Mouse (Mus musculus) adrenal gland, adult 2 months (tissue): ENCODE results near the gene Ogg1. TPM values are rescaled to one million over a fixed set of nuclear protein-coding genes. Genes with fewer than 3 reads are reported as not detected.
"Not testable (repeated sequence)": the region's sequence is repeated elsewhere in the genome, so short reads cannot be mapped to it uniquely, and the experiment has no call there.

Experiments
- DNase-seq: peaks from one replicate; pipeline ENCODE4 v3.0.0; 2021
- polyA plus RNA-seq: library from polyadenylated mRNA; depleted of rRNA; stranded (reverse); fragments of >200 nt; gene quantifications from 2 replicates; pipeline ENCODE4 v1.2.3, GENCODE M21; 2012
- total RNA-seq, 2 experiments: library from RNA; stranded (reverse); gene quantifications; 2 replicates each; pipeline ENCODE4 v1.2.3; 2021

Ogg1 gene
- total and polyA plus RNA-seq, 3 experiments = 10.5 to 22.3 (median 16.4) TPM

DNA sequence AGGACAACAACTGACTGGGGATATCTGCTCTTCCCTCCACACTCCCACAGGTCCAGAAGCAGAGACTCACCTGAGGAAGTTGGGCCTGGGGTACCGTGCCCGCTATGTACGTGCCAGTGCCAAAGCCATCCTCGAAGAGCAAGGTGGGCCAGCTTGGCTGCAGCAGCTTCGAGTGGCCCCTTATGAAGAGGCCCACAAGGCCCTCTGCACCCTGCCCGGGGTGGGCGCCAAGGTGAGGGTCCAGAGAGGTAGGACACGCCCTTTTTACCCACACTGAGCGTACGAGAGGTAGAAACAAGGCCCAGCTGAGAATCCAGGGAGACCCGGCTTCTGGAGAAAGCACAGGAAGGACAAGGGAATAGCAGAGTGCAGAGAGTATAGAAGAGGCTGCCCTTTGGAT, 4.9 kb downstream of the Ogg1 start:
- no peak for DNase-seq

DNA sequence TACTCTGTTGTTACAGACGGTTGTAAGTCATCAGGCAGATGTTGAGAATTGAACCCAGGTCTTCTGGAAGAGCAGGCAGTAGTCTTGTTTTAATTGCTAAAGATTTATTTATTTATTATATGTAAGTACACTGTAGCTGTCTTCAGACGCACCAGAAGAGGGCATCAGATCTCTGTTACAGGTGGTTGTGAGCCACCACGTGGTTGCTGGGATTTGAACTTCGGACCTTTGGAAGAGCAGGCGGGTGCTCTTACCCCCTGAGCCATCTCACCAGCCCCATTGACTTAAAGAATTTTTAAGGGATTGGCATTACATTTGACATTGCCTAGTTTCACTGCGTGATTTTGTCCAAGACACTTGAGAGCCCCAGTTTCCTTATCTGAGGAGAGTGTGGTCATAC, 6.0 kb downstream of the Ogg1 start:
- not testable (repeated sequence) for DNase-seq

DNA sequence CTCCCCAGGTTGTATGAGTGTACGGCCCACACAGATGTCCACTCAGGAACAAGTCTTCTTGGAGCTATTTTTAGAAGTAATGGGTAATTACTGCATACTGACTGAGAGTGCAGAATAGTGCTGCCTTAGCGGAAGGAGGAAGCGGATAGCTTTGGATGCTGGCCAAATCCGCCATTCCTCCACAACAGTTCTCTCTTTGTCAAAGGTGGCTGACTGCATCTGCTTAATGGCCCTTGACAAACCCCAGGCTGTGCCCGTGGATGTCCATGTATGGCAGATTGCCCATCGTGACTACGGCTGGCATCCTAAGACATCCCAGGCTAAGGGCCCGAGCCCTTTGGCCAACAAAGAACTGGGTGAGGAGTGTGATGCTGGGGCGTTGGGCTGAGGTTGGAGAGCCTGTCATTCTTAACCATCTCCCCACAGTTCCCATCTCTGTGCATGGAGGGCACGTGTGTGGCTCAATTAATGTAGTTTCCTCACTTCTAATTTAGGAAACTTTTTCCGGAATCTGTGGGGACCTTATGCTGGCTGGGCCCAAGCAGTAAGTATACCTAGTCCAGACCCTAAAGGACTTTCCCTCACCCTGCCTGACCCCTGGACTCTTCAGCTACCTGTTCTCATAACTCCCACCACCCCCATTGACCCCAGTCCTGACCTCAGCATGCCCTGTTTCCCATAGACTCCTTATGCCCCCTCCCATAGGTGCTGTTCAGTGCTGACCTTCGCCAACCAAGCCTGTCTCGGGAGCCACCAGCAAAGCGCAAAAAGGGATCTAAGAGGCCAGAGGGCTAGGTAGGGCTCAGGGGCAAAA, 6.6 kb downstream of the Ogg1 start:
- DNase-seq = no peak

DNA sequence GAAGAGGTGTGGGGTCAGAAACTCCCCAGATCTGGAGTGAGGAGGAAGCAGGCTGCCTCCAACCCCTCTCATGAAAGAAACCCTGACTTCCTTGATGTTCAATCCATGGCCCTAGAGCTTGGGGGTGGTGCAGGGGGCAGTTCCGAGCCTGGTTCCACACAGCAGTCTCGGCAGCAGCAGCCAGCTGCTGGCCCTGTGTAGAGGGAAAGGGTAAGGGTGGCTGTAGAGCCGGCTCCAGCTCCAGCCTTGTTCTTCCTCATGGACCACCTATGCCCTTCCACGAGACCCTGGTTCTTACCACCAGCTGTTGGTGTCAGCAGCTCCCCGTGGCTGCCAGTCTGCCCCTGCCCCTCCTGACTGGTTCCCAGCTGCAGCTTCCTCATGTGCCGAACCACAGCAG, 7.4 kb downstream of the Ogg1 start:
- DNase-seq = no peak

DNA sequence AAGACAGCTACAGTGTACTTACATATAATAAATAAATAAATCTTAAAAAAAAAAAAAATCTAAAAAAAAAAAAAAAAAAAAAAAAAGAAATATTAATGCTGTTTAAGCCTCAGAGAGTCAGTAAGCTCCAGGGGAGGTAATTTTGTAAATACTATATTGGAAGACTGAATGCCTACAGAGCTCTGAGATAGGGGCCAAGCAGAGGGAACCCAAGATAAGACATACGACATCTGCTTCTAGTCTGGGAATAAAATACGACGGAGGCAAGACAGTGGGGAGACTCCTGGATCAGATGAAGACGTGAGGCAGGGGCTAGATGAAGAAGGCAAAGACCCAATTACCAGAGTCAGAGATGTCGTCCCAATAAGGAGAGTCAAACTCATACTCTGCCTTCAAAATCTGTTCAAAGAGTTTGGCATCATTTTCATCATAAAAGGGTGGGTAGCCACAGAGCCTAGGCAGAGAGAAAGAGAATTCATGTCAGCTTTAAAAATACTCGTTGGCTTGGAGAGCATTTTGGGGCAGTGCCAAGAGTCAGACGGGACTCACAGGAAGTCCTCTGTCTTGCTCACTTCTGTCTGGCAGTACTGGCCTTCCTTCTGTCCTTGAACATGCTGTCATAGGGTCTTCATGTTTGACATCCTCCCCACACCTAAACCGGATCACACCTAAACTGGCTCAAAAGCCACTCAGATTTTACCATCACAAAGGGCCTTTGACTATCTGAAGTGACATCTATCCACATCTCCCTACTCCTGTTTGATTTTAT, 10.3 kb downstream of the Ogg1 start:
- DNase-seq = peak; percentile 70

DNA sequence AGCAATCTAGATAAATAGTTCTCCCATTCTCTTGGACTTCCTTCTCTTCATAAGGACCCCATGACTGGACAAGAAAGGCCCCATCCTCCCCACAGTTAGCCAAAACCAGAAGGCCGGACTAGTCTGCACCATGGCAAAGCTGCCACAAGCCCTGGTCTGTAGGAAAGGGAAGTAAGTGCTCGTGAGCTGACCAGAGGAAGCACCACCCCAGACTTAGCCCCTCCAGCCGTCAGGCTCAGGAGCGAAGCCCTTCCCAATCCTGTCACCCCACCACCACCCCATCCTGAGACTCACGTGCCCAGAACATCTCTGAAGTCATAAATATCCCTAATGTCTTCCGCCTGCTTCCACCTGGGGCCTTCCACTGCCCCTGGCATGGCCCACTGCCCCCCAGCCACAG, 14.8 kb downstream of the Ogg1 start:
- DNase-seq = no peak

DNA sequence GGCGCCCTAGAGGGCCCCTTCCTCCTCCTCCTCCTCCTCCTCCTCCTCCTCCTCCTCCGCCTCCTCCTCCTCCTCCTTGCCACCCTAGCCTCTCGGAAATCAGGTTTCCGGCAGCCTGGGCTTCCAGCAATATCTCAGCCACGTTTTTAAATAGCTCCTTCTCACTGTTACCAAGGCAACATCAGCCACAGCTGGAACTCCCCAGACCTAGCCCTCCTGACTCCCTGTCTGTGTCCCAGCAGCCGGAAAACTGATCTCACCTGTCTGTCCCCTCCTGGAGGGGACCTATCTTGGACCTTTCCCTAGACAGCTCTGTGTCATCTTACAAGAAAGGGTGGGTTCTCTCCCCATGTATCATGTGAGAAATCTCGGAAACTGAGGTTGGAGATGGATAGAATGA, 15.5 kb downstream of the Ogg1 start:
- no peak for DNase-seq

DNA sequence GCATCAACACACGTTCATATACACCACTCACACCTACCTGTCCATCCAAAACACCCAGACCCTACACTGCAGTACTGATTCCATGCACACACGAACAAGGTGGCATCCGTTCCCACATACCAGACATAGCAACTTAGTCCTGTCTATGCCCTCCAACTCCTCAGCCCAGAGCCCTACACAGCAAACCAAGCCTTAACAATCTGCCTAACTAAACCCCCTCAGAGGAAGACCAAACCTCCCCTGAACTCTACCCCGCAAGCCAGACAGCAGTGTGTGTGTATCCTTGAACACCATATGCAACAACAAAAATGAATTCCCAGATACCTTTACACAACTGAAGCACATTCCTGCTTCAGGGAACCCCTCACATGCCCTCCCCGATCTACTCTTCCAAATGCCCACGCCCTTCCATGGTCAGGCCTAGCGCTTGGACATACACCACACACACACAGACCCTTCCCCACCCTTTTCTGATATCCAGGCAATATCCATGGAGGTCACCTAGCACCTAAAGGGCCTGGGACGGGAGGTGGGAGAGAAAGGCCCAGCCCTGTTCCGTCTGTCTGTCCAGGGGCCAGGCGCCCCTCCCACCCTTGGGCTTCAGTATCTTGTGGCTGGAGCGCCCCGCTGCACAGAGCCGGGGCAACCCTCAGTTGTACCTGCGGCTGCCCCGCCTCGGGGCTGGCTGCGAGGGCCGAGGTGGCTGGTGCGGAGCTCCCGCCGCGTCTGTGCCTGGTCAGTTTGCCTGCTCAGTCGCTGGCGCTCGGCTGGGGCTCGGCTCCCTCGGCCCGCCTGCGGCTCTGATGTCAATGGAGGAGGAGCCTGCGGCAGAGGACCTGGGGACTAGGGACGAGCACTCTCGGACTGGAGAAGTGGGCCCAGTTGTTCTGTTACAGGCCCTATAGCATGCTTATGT, 16.7 kb downstream of the Ogg1 start, which contains the start of gene Camk1:
Camk1 (minus strand) TSS at position 808 of the 916 bp plus-strand sequence.
- DNase-seq = peak; percentile 93

DNA sequence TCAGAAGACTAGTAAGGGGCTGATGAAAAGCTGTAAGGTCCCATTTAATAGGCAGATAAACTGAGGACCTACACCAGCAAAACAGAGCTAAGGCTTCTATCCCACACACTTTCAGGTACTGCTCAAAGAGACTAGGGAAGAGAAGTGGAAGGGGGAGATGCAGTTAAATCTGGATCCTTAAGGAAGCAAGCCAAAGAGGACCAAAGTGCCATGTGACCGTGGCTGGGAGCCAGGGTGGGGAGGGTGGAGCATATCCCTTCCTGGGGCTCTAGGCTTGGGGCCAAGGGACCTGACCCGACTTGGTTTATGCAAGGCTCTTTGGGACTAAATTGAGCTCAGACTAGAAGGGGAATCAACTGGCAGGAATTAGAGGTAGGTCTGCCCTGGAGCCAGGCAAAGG, 17.5 kb downstream of the Ogg1 start:
- DNase-seq = peak; percentile 87

DNA sequence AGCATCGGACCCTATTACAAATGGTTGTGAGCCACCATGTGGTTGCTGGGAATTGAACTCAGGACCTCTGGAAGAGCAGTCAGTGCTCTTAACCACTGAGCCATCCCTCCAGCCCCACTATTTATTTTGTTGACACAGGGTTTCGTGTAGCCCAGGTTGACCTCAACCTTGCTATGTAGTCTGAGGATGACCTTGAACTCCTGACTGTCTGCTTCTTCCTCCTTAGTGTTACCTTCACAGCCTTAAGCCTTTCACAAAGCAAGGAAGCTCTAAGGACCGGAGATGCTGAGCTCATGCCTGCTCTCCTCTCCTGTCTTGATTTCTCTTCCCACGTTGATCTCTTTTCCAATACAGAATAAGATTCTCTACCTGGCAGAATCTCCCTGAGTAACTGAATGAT, 20.1 kb downstream of the Ogg1 start:
- DNase-seq = no peak

DNA sequence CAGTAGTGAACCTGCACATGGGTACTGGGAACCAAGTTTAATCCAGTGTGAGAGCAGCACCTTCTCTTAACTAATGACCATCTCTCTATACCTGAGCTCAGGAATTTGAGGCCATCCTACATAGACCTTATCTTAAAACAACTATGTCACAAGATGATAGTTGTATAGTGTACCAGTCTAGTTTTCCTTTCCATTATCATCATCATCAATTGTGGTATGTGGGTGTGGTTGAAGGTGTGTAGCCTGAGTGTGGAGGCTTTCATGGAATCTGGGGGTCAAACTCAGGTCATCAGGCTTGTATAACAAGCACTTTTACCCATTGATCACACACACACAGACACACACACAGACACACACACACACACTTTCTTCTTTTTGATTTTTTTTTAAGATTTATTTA, 23.8 kb downstream of the Ogg1 start:
- DNase-seq = no peak

DNA sequence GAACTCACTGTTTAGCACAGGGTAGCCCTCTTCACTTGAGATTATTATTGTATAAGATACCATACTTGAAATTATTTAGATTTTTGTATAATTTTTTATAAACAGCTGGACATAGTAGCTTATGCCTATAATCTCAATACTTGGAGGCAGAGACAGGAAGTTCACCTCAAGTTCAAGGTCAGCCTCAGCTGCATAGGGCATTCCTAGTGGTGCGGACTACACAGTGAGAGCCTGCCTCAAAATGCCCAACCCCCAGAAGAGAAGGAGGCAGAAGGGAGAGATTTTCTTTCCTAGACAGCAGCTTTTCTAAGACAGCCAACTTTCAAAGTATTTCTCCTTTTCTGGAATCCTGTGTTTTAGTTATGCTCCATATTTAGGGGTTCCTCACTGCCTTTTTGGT, 24.4 kb downstream of the Ogg1 start:
- no peak for DNase-seq

DNA sequence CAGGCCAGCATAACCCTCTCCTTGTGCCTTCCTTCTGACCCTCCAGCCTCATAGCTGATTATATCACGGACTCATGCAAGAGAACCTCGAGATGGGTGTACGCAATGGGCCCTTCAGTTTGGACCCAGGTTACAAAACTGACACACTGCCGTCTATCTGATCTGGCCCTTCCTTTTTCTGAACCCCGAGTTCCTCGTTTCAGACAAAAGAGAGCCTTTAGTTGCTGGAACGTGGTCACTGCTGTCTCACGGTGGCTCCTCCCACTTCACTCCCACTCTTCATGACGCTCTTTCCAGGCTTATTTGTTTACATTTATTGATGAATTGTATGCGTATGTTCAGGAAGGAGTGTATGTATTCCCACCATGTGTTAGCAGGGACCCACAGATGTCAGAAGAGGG, 24.9 kb downstream of the Ogg1 start:
- DNase-seq = no peak

DNA sequence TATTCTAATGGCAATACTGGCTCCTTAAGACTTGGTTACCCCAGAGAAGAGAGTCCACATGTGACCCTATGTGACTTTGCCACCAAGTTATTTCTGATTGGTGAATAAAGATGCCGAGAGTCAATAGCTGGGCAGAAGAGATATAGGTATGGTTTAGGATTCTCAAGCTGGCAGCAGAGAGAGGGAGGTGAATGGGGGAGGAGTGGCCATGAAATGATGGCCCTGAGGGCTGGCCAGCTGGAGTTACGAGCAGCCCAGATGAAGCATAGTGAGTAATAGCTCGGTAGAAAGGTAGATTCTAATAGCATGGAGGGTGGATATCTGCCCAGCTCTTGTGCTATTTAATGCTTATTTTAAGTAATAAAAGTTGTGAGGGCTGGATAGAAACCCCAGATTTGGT, 26.0 kb downstream of the Ogg1 start:
- peak; percentile 45 for DNase-seq

DNA sequence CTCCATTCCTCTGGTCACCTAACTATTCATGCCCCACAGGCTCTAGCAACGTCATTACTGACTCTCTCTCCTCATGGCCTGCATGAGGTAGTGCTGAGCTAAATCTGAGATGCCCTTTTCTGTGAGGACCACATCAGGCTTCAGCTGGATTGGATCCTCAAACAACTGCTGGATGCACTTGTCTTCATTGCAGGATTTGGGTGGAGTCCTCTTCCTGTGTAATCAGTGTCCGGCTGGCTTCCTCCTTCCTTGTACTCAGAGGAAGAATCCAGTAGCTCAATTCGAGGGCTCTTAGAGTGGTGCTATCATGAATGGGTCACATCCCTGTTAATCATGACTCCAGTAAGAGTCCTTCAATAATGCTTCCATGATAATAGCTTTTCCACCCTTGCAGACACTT, 26.9 kb downstream of the Ogg1 start:
- DNase-seq = no peak

DNA sequence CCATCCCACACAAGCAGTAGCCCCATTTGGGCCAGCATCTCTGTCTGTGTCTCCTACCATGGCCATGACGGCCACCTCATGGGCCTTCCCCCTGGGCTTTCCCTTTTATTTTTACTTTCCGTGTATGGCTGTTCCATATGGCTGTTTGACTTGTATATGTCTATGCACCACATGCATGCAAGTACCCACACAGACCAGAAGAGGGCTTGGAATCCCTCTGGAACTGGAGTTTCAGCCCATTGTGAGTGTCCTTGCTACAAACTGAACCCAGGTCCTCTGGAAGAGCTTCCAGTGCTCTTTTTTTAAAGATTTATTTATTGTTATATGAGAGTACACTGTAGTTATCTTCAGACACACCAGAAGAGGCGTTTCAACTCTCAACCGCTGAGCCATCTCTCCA, 34.7 kb downstream of the Ogg1 start:
- no peak for DNase-seq

DNA sequence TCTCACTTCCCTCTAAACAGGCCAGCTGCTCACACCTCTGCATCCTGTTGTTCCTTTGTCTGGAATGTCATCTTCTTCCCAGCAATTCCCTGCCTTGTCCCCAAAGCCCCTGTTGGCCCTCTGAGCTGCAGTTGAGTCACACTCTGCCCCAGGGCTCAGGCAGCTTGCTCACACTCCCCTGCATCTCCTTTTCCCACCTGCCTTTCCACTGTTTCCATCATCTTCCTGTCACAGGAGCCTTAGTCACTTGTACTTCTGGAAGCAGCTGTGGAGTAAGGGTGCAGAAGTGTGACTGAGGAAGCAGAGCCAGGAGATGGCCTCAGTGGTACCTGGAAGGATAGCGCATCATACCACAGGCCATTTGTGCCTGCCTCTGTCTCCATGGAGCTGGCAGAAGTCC, 35.5 kb downstream of the Ogg1 start:
- DNase-seq = no peak

DNA sequence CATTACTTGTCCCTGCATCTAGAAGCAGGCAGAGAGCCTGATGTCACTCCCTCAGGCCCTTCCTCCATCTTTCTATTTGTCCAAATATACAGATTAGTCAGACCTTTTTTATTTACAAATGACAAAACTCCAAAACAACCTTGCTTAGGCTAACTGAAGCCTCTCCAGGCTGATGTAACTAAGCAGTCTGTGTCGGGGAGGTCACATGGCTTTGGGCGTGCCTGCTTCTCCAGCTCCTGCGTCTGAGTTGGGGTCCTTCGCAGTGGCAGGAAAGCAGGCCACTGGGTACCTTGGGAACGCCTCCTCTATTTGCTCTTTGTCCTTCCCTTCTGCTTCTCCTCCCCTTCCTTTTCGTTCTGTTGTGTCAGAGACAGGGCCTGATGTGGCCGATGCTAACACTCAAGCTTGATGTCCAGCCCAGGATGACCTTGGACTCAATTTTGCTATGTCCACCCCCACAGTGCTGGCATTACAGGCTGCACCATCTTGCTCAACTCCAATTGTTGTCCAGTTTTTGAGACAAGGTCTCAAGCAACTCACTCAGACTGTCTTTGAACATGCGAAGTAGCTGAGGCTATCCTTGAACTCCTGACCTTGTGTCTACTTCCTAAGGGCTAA, 37.9 kb downstream of the Ogg1 start:
- peak; percentile 73 for DNase-seq

DNA sequence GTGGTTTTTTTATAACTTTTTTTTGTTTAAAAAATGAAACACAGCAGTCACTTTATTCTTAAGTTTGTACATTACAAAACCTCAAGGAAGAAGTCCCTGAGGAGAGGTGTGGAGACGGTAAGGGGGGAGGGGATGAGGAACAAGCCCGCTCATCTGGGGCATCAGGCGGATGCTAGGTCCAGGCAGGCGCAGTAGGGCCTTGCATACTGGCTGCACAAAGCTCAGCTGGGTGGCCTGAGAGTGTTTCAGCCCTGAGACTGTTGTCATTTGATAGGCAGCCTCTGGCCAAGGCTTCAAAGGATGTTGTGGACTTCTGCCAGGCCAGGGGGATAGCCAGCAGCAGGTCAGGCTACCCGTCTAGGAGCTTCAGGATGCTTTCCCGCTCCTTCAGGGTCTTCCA, 39.9 kb downstream of the Ogg1 start:
- no peak for DNase-seq

DNA sequence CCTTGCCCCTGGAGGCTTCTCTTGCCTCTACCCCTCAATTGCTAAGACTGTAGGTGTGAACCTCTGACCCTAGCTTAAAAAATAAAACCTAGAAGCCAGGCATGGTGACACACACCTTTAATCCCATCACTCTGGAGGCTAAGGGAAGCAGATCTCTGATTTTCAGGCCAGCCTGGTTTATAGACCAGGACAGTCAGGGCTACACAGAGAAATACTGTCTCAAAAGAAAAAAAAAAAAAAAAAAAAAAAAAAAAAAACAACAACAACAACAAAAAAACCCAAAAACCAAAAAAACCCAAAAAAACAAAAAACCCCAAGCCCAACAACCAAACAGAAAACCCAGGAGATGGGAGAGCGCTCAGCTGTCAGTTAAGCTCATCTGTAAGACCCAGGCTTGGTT, 40.8 kb downstream of the Ogg1 start:
- no peak for DNase-seq

DNA sequence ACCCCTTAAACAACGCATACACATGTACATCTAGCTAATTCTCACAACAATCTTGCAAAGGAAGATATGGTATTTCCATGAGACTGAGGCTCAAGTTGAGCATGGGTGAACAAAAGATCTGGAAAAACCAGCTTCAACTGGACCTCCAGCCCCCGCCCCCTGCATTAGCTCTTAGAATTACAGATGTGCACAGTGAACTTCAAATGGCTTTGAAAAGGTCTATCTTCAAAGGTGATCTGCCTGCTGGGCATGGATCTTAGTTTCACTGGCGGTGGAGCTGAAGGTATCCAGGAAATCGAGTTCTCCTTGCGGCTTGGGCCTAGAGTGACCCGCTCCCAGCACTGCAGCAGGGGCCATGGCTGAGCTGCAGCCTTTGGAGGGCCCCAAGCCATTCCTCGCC, 41.4 kb downstream of the Ogg1 start:
- DNase-seq = no peak

DNA sequence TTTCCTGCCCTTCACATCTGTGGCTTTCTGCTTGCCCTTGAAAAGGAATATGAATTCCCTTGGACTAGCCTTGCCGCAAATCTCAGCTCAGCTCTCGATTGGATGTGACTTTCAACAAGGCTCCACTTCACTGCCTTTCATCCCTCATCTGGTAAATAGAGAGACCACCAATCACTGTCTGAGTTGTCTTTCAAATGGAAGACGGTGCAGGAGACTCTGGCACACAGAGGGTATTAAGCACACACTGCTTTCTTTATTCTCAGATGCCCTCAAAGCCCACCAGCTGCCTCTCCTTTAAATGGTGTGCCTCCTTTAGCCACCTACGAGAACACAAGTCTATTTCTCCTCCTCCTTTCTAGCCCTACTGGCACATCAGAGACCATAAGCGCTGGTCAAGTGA, 41.8 kb downstream of the Ogg1 start:
- no peak for DNase-seq
